Mouse (Mus musculus) c-Kit-positive CD71-positive TER-119-positive erythroid progenitor cells, embryonic 14.5 days (primary cell): ENCODE data around the gene 9230113P08Rik.
"Not testable (repeated sequence)": the region's sequence is repeated elsewhere in the genome, so short reads cannot be mapped to it uniquely, and the experiment has no call there.

Source experiments
- DNase-seq: peaks from one replicate; pipeline ENCODE4 v3.0.0-alpha.2; 2013; ENCODE audit warnings: low spot score

9230113P08Rik gene

DNA sequence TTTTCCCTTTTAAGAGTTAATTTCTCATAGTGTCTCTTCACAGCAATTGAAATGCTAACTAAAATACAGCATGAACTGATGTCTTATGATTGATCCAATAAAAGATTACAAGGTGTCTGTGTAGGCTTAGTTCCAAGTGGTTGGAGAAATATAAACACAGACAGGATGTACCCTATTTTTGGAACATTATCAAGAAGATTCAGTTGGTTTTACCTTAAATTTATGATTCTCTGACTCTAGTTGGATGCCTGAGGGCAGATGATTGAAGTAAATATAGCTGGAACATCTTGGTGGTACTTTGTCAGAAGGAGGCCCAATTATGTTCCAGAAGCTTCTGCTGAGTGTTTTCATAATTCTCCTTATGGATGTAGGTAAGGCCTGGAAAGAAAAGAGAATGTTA, at the start of gene 9230113P08Rik:
9230113P08Rik (plus strand) TSS at position 301 of the 400 bp plus-strand sequence.
- not testable (repeated sequence) for DNase-seq

GRCm38 (mm10) chr9:35893112-35893511, 15.1 kb upstream of the 9230113P08Rik start:
- not testable (repeated sequence) for DNase-seq

DNA sequence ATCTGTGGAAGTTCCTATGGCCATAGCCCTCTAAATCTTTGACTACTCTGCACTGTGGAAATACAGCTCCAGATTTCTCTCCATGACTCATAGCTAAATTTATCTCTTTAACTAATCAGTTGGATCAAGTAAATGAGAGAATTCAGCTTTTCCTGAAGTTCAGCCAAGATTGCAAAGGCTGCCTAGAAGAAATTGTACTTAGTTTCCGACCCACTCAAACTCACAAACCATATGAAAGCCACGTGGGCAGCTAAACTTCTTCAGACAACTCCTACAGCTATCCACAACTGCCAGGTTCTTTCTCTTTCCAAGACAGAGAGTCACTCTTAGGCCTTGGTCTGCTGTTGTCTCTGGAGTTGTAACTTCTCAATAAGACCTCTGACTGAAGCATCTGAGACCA, 3.7 kb upstream of the 9230113P08Rik start:
- no peak for DNase-seq

DNA sequence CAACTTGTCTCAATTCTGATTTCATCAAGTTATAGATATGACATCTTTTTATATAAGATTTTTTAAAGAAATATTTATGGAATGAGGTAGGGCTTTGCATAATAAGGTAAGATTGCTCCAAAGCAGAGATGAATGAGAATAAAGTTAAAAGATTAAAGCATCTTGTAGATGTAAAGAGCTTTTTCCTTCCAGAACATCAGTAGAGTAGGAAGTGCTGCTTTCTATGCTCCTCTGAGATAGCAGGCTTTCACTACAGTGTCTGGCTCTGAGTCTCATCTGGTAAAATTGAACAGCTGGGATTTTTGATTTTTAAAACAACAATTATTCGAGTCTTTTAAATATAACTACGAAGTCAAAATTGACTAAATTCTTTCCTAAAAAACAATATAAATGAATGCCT, 22.6 kb downstream of the 9230113P08Rik start:
- no peak for DNase-seq
